Mouse (Mus musculus): ENCODE results near the gene B9d2. TPM values are rescaled to one million over a fixed set of nuclear protein-coding genes. Genes with fewer than 3 reads are reported as not detected.

Gene B9d2
- polyA plus RNA-seq, 1 experiment from 2014 or later = 38.1 TPM

DNA sequence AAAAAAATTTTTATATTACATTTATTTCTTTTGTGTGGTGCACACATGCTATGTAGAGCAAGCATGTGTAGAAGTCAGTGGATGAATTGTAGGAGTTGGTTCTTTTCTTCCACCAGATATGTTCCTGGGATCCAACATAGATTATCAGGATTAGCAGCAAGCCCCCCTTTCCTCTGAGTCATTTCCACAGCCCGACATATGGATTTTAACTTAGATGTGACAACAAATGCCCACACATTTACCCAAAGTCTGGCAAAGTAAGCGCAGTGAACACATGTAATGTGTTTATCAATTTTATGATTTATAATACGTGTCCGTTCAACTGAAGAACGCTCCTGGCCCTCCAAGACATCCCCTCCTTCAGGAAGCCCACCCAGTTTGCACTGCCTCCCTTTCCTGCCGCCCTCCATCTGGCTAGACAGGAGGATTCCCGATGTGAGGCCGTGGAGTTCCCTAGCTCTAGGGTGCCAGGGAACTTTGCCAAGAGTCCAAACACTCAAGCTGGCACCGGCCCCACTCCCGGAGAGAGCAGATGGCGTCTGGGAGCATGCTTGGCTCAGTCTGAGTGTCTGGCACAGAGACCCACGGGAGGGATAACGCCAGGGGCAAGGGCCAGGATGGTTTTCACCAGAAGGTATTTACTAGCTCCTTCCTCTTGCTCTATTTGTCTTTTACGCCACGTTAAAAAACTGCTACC, 4.3 kb upstream of the B9d2 start:
- no peak for DNase-seq (ENCODE audit: extremely low spot score, low spot score)
- Histone ChIP-seq H3K27me3 (ENCODE audit: poor library complexity, severe bottlenecking) (peaks cover 59% of the 10 kb centered on the region), H3K36me3 (replicated peaks) (no peaks in the 10 kb centered on the region), H3K27ac (no peak overlapping the region), H3K4me1 (peaks cover 18% of the 10 kb centered on the region), H3K4me3 (no peak overlapping the region), H3K9me3 (no peaks in the 10 kb centered on the region)
- WGBS = 85% methylated on average over 15 of the region's 15 CpGs

DNA sequence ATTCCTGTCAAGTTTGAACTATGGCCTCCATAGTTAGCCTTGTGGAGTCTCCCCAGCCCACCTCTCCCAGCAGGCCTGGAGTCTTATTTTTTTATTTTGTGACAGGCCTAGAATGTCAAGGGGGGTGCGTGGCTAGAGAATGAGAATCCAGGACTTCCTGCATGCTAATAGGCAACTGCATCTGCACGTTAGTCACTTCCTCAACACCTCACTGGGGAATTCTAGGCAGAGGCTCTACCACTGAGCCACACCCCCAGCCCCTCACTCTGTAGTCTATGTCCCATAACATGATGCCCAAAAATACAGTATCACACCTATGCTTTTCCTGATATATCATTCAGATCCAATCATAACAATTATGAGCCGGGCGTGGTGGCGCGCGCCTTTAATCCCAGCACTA, 3.6 kb upstream of the B9d2 start:
- DNase-seq (ENCODE audit: extremely low spot score, low spot score) = no peak
- peaks cover 59% of the 10 kb centered on the region for H3K27me3 ChIP-seq (ENCODE audit: poor library complexity, severe bottlenecking)

GRCm38 (mm10) chr7:25679971-25680370, 609 bp upstream of the B9d2 start:
- H3K4me3 ChIP-seq = peak overlapping the region; percentile 71
- H3K36me3 ChIP-seq (replicated peaks) = peaks cover 4% of the 10 kb centered on the region
- DNase-seq (ENCODE audit: extremely low spot score, low spot score) = no peak
- WGBS = 9% methylated on average over 6 of the region's 6 CpGs
- no peaks in the 10 kb centered on the region for H3K9me3 ChIP-seq
- H3K27ac ChIP-seq = peak overlapping the region; percentile 96; the same call in 1 of the 2 replicates
- H3K4me1 ChIP-seq = peaks cover 30% of the 10 kb centered on the region
- peaks cover 43% of the 10 kb centered on the region for H3K27me3 ChIP-seq (ENCODE audit: poor library complexity, severe bottlenecking)

More for the DNA sequence above, 3.6 kb upstream of the B9d2 start:
- Histone ChIP-seq H3K4me1 (peaks cover 26% of the 10 kb centered on the region), H3K4me3 (no peak overlapping the region), H3K27ac (no peak overlapping the region), H3K9me3 (no peaks in the 10 kb centered on the region), H3K36me3 (replicated peaks) (no peaks in the 10 kb centered on the region)
- 97% methylated on average over 7 of the region's 7 CpGs for WGBS

GRCm38 (mm10) chr7:25681341-25682231, 1.0 kb downstream of the B9d2 start:
- no peak for DNase-seq (ENCODE audit: extremely low spot score, low spot score)
- H3K27ac ChIP-seq = 0 out of 2 replicates have a peak overlapping the region, but pooled peaks have one; percentile 96
- H3K27me3 ChIP-seq (ENCODE audit: poor library complexity, severe bottlenecking) = peaks cover 43% of the 10 kb centered on the region
- WGBS = 65% methylated on average over 15 of the region's 15 CpGs
- H3K4me1 ChIP-seq = peaks cover 38% of the 10 kb centered on the region
- H3K36me3 ChIP-seq (replicated peaks) = peaks cover 4% of the 10 kb centered on the region
- H3K9me3 ChIP-seq = no peaks in the 10 kb centered on the region
- peak overlapping the region; percentile 71 for H3K4me3 ChIP-seq

DNA sequence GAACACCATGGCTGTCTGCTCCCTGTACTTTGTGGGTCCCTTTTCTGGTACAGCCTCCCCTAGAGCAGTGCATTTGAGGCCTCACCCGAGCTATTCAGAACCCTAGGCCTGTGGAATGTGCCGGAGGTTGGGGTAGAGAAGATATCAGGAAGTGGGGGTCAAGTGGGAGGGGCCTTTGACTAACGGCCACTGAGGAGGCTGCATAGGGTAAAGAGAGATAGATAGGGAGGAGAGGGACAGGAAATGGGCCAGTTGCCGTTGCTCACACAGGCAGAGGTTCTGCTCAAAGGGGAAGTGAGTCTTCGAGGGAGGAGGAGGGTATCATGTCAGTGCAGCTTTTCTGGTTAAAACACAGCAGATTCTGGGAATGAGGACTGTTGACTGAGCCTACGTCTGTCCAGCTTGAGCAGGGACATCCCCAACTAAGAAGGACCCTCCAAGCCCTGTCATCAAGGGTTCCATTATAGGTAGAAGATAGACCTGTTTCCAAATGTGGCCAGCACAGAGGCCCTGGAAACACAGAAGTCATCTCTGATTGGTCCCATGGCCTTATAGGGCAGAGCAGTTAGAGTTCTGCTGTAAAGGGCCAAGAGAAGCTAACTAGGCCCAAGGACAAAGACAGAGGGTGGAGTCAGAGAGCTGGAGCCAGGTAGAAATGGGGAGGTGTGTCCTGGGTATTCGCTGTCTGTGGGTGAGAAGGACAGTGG, 3.0 kb downstream of the B9d2 start:
- H3K36me3 ChIP-seq (replicated peaks) = peaks cover 4% of the 10 kb centered on the region
- H3K4me3 ChIP-seq = no peak overlapping the region; the same call in 1 of the 2 replicates
- H3K27me3 ChIP-seq (ENCODE audit: poor library complexity, severe bottlenecking) = peaks cover 53% of the 10 kb centered on the region
- no peak for DNase-seq (ENCODE audit: extremely low spot score, low spot score)
- 78% methylated on average over 7 of the region's 7 CpGs for WGBS
- H3K4me1 ChIP-seq = peaks cover 59% of the 10 kb centered on the region
- H3K9me3 ChIP-seq = no peaks in the 10 kb centered on the region
- no peak overlapping the region; the same call in 1 of the 2 replicates for H3K27ac ChIP-seq

GRCm38 (mm10) chr7:25684659-25685058, 4.1 kb downstream of the B9d2 start:
- Histone ChIP-seq H3K27me3 (ENCODE audit: poor library complexity, severe bottlenecking) (peaks cover 53% of the 10 kb centered on the region), H3K4me1 (peaks cover 69% of the 10 kb centered on the region), H3K27ac (no peak overlapping the region), H3K4me3 (no peak overlapping the region), H3K36me3 (replicated peaks) (peaks cover 4% of the 10 kb centered on the region), H3K9me3 (no peaks in the 10 kb centered on the region)
- DNase-seq (ENCODE audit: extremely low spot score, low spot score) = no peak
- WGBS = 85% methylated on average over 6 of the region's 6 CpGs

DNA sequence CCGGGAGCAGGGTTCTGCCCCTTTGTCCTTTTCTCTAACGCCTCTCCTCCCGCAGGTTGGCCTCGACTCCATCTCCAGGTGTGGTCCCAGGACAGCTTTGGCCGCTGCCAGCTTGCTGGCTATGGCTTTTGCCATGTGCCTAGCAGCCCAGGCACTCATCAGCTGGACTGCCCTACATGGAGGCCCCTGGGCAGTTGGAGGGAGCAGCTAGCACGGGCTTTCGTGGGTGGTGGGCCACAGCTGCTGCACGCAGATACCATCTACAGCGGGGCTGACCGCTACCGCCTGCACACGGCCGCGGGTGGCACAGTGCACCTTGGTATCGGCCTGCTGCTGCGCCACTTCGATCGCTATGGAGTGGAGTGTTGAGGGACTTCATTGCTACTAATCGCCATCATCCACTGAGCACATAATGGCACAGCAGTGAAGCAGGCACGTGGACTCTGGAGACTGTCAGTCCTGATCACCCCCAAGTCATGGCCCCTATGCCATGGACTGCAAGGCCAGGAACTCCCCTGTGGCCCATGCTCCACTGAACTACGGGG, 5.4 kb downstream of the B9d2 start:
- Histone ChIP-seq H3K27me3 (ENCODE audit: poor library complexity, severe bottlenecking) (peaks cover 65% of the 10 kb centered on the region), H3K4me3 (peak overlapping the region; percentile 64; the same call in 1 of the 2 replicates)
- 72% methylated on average over 21 of the region's 21 CpGs for WGBS

GRCm38 (mm10) chr7:25686680-25687531, 6.3 kb downstream of the B9d2 start, which contains the start of gene Tgfb1:
TSS of gene Tgfb1 (plus strand) at chr7:25687002.
- peak within 1 kb of the TSS; percentile 64 for H3K4me3 ChIP-seq
- H3K4me1 ChIP-seq = peaks cover 55% of the 10 kb centered on the region
- H3K36me3 ChIP-seq (replicated peaks) = peaks cover 4% of the 10 kb centered on the region
- DNase-seq (ENCODE audit: extremely low spot score, low spot score) = peak; percentile 70
- WGBS = under 1% methylated on average over 63 of the region's 69 CpGs
- peaks cover 74% of the 10 kb centered on the region for H3K27me3 ChIP-seq (ENCODE audit: poor library complexity, severe bottlenecking)
- no peaks in the 10 kb centered on the region for H3K9me3 ChIP-seq
- peak within 1 kb of the TSS; percentile 74 for H3K27ac ChIP-seq

More for the DNA sequence above, 5.4 kb downstream of the B9d2 start:
- Histone ChIP-seq H3K4me1 (peaks cover 64% of the 10 kb centered on the region), H3K9me3 (no peaks in the 10 kb centered on the region), H3K36me3 (replicated peaks) (peaks cover 4% of the 10 kb centered on the region), H3K27ac (no peak overlapping the region)
- DNase-seq (ENCODE audit: extremely low spot score, low spot score) = no peak

DNA sequence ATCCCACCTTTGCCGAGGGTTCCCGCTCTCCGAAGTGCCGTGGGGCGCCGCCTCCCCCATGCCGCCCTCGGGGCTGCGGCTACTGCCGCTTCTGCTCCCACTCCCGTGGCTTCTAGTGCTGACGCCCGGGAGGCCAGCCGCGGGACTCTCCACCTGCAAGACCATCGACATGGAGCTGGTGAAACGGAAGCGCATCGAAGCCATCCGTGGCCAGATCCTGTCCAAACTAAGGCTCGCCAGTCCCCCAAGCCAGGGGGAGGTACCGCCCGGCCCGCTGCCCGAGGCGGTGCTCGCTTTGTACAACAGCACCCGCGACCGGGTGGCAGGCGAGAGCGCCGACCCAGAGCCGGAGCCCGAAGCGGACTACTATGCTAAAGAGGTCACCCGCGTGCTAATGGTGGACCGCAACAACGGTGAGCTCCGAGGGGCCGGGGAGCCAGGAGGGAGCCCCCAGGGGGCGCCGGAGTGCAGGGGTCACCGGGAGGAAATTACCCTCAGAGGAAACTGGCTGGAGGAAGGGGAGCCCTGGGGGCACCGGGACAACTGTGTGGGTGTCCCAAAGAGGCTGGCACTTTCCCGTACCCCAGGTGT, 7.3 kb downstream of the B9d2 start:
- Histone ChIP-seq H3K36me3 (replicated peaks) (peaks cover 4% of the 10 kb centered on the region), H3K9me3 (peaks cover 3% of the 10 kb centered on the region; the same call in 1 of the 2 replicates), H3K4me3 (peak overlapping the region; percentile 64), H3K4me1 (peaks cover 52% of the 10 kb centered on the region), H3K27ac (peak overlapping the region; percentile 74), H3K27me3 (ENCODE audit: poor library complexity, severe bottlenecking) (peaks cover 76% of the 10 kb centered on the region)
- peak; percentile 36 for DNase-seq (ENCODE audit: extremely low spot score, low spot score)
- WGBS = under 1% methylated on average over 47 of the region's 47 CpGs

GRCm38 (mm10) chr7:25688810-25689586, 8.4 kb downstream of the B9d2 start:
- Histone ChIP-seq H3K4me1 (peaks cover 47% of the 10 kb centered on the region), H3K4me3 (peak overlapping the region; percentile 64), H3K27ac (peak overlapping the region; percentile 58), H3K36me3 (replicated peaks) (no peaks in the 10 kb centered on the region; the same call in 1 of the 2 replicates), H3K9me3 (peaks cover 4% of the 10 kb centered on the region; the same call in 1 of the 2 replicates), H3K27me3 (ENCODE audit: poor library complexity, severe bottlenecking) (peaks cover 76% of the 10 kb centered on the region)
- peak; percentile 38 for DNase-seq (ENCODE audit: extremely low spot score, low spot score)
- WGBS = 2% methylated on average over 50 of the region's 52 CpGs

Data from forebrain, embryonic 10.5 days (tissue).